Mouse (Mus musculus): ENCODE measurements at regions not wholly inside any gene's neighbourhood (a gene's known extent, or its start where the extent isn't known, plus 50 kb on each side); places are given as distances from the start of the nearest gene placed in this dataset.
A peak's percentile ranks its signal among the peaks of the same experiment; 100 is the strongest.
"Not testable (repeated sequence)": the region's sequence is repeated elsewhere in the genome, so short reads cannot be mapped to it uniquely, and the experiment has no call there.

DNA sequence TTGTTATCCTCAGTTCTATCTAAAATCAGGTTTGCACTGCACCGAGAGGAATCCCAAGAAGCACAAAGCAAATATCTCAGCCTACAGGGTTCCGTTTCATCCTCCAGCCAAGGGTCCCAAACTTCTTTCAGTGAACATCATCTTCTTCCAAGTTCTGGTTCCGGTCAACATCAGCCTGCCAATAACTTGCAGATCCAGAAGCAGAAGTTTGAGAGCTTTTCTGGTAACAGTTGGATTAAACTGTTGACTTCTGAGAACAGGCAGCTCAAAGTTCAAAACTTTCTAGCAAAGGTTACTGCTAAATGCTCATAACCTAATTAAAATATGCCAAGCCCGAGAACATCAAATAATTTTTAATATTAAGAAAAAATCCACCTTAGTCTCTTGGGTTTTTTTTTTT lies 237.0 kb upstream of the Gm37988 start:
- no peak for DNase-seq (ENCODE audit: extremely low read depth, insufficient read length, low spot score)

DNA sequence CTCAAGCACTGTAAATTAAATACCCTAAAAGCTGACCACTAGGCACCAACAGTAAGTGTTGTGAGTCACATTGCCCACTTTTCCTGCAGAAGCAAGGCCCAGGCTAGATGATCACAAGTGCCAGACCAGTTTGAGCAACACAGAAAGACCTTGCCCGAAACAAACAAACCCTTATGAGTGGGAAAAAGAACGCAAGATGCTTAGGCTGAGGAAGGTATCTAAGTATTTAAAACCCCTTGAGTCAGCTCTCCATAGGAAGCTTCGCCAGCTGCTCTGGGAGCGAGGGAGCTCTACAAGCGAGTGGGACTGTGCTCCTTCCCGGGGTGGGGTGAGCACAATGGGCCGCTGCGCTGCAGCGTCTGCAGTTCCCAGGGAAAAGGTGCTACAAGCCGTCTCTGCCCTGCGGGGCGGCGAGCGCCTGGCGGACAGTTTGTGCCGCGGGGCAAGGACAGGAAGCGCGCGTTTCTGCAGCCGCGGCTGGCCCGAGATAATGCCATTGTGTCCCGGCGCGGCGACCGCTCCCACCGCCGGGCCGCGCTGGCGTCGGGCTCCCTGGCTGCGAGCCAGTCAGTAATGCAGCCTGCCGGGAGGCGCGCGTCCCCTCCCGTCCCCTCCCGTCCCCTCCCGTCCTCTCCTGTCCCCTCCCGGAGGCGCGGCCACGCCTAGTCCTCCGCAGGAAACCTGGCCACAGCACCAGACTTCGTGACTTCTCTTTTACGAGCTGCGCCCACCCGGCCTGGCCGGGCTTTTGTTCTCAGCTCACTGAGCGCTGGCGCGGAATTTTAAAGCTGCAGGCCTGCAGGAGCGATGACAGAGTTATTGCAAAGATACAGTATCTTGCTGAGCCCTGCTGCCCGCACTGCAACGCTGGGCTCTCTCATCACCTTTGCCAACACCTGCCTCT lies 236.1 kb upstream of the Gm37988 start:
- DNase-seq (ENCODE audit: extremely low read depth, insufficient read length, low spot score): peak; percentile 8

DNA sequence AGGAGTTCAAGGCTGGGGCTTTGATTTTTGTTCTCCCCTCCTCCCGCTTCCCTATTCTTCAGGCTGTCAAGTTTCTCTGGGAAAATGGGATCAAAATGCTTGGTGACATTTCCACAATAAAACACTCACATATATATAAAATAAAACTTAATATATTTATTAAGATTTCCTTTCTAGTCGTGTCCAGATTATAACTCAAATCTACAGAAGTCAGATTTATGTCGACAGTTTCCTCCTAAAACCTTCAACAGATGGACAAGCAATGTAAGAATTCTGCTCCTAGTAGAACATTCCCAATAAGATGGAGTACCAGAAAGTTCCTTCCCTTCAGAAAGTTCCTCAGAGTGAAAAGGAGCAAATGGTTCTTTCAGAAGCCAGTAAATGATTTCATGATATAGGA lies 235.4 kb upstream of the Gm37988 start:
- DNase-seq (ENCODE audit: extremely low read depth, insufficient read length, low spot score): no peak

DNA sequence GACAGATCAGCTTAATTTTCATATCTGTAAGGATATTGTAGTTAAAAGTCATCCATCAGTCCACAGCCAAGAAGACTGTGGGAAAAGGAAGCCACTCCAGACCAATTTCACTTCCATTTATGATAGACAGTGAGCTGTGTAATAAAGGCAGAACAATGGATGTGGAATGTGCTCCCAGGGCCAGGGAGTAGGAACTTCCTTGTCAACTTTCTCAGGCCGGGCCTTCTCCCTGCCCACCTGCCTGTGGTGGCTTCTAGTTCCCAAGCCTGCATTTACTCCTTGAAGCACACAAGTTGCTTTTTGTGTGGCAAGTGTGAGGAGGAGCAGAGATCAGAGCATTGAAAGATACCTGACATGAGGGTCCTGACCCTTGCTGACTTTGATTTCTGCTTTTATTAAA lies 233.6 kb upstream of the Gm37988 start:
- no peak for DNase-seq (ENCODE audit: extremely low read depth, insufficient read length, low spot score)

DNA sequence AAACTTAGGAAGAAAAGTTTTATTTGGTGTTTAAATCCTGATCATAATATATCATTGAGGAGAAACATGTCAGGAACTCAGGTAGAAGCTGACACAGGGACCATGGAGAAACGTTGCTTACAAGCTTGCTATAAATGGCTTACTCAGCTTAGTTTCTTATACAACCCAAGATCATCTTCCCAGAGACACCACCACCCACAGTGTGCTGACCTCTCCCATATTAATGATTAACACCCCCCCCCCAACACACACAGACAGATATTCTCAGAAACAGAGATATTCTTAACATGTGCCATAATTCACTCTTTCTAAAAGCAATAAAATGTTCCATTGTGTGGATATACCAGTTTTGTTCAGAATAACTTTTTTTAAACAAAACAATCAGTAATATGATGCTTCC lies 230.7 kb upstream of the Gm37988 start:
- DNase-seq (ENCODE audit: extremely low read depth, insufficient read length, low spot score): no peak

DNA sequence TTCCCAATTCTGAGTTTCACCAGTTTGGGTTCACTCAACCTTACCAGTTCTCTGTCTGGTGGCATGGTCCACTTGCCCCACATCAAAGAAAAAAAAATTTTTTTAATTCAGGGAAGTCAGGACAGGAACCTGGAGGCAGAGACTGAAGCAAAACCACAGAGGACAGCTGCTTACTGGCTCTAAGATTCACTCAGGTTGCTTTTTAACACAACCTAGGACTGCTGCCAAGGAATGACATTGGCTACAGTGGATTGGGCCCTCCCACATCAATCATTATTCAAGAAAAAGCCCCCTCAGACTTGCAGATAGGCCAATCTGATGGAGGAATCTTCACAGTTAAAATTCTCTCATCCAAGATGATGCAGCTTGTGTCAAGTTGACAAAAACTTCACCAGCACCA lies 225.2 kb upstream of the Gm37988 start:
- DNase-seq (ENCODE audit: extremely low read depth, insufficient read length, low spot score): no peak

DNA sequence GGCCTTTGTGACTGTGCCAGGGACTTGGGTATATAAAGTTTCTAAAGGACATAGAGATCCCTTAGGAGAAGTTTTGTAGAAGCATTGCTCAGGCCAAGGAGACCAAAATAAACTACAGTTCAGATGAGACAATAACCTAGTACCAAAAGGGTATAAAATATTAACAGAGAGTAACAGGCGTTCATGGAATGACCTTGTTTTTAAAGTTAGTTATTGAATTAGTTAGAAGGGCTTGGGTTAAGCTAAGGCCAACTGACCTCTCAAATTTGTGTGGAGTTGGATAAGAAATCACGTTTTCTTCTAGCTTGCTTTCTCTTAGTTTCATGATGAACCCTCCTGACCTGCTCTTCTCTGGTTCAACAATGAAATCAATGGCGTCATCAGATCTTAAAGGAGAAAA lies 209.8 kb upstream of the Gm37988 start:
- DNase-seq (ENCODE audit: extremely low read depth, insufficient read length, low spot score): no peak

DNA sequence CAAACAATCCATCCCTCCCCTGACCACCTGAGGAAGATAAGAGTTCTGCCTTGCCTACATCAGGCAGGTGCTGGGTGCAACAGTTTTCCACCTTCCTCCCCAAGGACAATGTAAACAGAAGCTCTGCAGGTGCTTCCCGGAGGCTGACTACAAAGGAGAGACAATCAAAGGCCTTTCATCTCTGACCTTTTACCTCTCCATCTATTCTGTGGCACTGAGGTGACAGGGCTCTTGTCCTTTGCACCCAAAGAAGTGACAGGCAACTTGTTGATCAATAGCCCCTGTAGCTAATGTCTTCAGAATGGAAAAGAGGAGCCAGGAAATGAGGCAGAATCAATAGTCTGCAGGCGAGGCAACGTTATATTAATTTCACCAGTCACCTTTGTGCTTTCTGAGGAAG lies 209.3 kb upstream of the Gm37988 start:
- DNase-seq (ENCODE audit: extremely low read depth, insufficient read length, low spot score): no peak

DNA sequence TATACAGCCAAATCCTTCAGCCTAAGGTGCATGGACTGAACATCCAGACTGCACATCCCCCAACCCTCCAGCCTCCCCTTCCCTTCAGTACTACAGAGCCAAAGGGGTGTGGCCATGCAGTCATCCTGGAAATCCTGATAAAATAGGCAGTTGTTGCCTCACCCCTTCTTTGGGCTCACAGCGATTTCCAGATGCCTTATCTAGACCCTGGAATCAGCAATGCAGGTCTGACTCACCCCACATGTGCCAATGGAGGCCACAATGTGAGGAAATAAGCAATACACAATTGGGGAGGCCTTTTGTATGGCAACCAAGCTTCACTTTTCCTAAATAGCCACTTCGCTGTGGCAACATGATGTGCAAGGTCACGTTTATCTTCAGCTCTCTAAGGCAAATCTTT lies 205.3 kb upstream of the Gm37988 start:
- DNase-seq (ENCODE audit: extremely low read depth, insufficient read length, low spot score): no peak

DNA sequence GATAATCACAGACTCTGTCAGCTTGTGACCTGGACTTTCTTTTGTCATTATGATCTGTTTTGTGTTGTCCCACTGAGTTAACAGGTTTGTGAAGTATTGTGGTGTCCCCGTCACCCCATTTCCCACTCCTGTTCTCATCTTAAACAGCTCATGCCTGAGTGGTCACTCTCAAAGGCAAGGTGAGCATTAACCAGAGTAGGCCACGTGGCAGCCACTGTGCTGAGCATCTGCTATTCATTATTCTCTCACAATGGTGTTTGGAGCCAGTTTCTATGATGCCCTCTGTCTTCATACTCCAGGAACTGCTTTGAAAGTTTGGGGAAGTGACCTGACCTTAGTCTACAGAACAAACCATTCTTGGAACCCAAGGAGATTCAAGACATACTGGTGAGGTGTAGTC lies 198.9 kb upstream of the Gm37988 start:
- no peak for DNase-seq (ENCODE audit: extremely low read depth, insufficient read length, low spot score)

DNA sequence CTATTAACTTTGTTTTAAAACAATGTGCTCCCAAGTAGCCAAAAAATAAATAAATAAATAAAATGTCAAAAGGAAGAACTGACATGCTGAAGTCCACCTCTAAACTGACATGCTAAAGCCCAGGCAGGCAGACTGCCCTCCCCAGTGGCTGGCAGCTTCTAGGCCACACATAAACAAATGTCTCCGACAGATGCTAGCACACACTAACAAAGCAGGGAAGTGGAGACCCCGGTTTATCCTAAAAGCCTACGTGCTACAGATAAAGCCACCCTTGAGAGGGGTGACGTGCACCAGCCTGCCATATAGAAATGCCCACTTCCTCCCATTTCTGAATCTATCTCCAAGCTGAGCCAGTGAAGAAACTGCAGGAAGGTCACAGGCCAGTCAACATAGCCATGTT lies 194.4 kb upstream of the Gm37988 start:
- no peak for DNase-seq (ENCODE audit: extremely low read depth, insufficient read length, low spot score)

DNA sequence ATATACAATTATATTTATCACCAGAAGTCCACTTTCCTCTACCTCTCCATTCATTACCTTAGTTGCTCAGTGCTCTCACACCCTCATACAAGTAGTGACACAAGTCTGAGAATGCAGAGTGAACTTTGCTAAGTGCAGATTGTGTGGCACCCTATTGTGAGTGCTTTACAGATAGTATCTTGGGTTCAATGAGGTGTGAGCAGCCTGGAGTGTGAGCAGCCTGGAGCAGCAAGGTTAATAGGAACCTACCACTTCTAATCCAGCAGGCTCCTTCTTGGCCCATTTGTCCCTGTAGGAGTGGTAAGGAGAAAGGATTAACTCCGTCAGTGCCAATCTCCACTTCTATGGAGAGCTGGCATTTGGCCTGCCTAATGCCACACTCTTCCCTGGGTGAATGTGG lies 192.4 kb upstream of the Gm37988 start:
- no peak for DNase-seq (ENCODE audit: extremely low read depth, insufficient read length, low spot score)

DNA sequence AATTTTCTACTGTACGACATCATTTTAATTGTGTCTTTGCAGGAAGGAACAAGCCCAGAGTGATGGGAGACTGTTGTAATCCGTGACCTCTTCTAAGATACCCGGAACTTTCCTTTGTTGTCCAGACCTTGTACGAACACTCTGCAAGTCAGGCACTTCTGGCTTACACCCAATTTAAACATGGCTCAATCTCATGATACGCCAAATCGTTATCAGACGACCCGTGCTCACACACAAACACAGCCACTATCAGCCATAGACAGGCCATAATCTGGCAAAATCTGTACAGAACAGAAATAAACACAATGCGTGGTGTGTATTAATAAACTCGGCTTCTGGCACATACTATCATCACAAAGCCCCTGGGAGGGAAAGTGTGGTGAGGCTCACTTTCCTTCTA lies 190.2 kb upstream of the Gm37988 start:
- DNase-seq (ENCODE audit: extremely low read depth, insufficient read length, low spot score): no peak

DNA sequence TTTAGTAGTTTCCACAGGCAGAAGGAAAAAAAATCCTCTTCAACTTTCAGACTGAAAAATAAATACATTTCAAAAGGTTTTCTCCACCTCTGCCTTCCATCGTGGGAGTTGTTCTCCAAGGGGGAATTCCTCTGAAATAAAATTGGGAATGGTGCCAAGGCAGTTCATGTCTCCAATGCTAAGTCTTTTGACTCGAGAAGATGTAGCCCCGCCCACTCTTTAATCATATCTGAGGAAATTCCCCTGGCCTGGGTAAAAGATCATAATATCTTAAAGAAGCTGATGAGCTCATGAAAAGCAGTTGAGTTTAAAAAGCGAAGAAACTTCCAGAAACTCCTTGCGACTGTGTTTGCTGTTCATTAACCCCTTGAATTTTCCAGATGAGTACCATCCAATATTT lies 185.3 kb upstream of the Gm37988 start:
- DNase-seq (ENCODE audit: extremely low read depth, insufficient read length, low spot score): no peak

DNA sequence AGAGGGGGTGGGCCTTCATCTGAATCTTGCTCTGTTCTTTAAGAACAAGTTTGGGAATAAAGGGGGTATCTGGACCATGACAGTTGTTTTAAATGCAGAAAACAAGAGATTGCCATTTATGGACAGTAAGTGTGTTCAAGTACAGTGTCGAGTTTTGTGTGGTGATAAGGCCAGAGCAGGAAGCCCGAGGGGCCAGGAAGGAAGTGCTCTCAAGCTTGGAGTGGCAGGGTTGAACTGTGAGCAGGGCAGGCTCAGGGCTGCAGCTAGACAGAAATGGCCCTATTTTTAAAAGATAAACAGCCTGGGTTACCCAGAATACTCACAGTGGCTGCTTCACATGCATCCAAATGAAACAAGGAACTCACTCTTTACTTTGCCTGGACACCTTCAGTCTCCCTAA lies 184.4 kb upstream of the Gm37988 start:
- no peak for DNase-seq (ENCODE audit: extremely low read depth, insufficient read length, low spot score)

DNA sequence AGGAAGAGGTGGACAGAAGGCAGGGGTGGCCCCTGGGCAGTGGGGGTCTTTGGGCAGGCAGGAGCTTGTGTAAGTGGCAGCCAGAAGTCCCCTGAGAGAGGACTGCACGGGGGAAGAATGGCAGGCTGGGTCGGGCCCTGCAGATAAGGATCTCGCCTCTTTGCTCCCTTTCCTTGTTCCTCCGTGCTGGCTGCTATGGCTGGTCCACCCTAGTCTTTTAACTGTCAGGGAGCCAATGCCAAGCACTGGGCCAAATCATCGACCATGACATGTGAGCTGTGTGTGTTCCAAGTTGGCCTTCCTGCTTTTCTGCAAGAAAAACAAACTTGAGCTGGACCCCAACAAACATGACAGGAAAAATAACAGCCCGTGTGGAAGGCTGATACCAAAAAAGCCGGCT lies 153.8 kb upstream of the Gm37988 start:
- peak; percentile 2 for DNase-seq (ENCODE audit: extremely low read depth, insufficient read length, low spot score)

DNA sequence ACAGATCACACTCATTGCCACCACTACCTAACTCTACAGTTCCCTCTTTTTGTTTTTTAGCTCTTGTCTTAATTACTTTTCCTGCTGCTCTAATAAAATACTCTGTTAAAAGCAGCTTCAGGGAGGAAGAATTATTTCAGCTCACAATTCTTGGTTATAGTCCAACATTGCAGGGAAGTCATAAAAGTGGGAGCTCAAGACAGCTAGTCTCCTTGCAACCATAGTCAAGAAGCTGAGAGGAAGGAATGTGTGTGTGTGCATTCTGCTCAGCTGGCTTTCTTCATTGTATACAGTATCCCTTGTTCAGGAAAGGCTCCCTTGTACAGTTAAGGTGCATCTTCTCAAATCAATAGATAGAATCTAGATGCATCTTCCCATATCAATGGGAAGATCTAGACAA lies 152.4 kb upstream of the Gm37988 start:
- DNase-seq (ENCODE audit: extremely low read depth, insufficient read length, low spot score): no peak

DNA sequence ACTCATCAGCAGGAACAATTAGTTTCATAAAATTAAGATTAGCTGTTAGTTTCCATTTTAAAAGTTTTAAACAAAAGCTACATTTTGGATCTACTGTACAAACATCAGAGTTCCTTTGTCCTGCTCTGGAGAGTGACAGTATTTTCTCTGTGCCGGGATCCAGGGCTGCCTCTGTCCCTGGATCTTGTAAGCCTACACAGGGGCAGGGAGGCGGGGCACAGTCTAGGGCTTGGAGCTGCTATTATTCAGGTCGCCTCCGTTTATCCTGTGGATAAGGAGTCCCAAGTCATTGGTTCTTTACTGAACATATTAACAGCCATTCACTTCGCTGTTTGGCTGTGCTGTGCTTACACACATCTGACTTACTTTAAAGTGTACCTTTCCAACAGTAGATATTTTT lies 150.8 kb upstream of the Gm37988 start:
- DNase-seq (ENCODE audit: extremely low read depth, insufficient read length, low spot score): no peak

DNA sequence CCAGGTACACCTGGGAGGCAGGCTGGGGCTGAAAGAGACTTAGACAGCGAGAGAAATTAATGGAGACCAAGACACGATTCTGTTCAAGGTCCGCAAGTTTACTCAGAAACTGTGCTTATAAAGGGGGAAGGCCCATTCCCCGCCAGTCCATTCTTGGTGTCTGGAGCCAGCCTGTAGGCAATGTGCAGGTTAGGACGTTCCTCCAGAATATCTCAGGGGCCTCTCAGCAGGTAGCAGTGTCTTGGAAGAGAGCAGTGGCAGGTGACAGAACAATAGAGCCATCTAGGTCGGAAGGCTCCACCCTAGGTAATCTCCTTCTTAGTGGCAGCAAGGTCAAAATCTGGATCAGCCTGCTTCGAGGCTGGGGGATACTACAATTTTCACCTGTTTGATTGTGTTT lies 147.6 kb upstream of the Gm37988 start:
- not testable (repeated sequence) for DNase-seq (ENCODE audit: extremely low read depth, insufficient read length, low spot score)

DNA sequence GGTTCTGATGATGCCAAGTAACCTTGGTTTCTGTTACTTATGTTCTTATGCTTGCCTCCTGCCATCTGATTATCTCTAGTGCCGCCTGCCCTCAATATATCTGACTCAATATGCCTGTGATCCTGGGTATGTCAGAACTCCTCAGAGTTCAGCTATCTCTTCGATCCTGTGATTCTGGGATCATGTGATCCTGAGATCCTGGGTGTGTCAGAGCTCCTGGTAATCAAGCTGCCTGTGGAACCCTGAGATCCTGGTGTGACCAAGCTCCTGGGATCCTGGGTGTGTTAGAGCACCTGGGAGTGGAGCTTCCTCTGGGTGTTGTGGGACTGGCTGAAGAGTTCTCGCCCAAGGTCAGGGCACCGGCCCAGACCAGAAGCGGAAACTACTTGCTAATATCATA lies 147.1 kb upstream of the Gm37988 start:
- DNase-seq (ENCODE audit: extremely low read depth, insufficient read length, low spot score): not testable (repeated sequence)

DNA sequence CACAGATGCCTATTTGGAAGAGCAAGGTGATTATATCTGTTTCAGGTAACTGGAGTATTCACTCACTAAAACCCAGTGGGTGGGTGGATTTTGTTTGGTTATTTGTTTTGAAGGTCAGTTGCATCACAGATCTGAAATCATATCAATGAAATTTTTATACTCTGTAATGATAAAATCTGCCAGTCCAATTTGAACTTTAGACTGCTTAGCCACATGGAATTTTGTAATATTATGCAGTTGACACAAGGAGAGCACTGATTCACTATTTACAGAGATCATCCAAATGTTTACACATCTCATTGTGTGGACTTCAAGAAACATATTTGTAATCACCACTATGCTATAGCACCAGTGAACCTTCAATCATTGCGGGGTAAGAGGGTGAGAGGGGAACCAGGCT lies 145.9 kb upstream of the Gm37988 start:
- DNase-seq (ENCODE audit: extremely low read depth, insufficient read length, low spot score): no peak

DNA sequence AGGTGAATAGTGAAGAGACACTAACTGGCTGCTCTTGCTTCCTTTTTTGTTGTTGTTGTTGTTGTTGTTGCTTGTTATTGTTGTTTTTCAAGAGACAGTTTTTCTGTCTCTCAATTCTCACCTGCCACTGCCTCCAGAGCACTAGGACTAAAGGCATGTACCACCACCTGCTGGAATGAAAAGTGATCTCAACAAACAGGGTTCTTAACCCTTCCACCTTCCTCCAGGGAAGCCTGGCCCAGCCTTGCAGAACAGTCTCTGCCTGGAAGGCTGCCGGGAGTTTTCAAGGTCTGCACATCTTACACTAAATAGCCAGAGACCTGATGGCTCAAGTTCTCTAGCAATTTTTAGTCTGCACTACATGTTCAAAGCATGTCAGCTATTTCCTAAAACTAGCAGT lies 138.0 kb upstream of the Gm37988 start:
- no peak for DNase-seq (ENCODE audit: extremely low read depth, insufficient read length, low spot score)
